Mouse (Mus musculus) adrenal gland, postnatal 10 days (tissue): ENCODE data around the gene Med20. TPM values are rescaled to one million over a fixed set of nuclear protein-coding genes. Genes with fewer than 3 reads are reported as not detected.

Experiments
- total RNA-seq, 2 experiments: library from RNA; stranded (reverse); gene quantifications; 2 replicates each; pipeline ENCODE4 v1.2.3; 2021

The Med20 gene
- total RNA-seq, 2 experiments from 2014 or later: 38.1 to 39.8 TPM

Other genes starting within 250 kb of the Med20 start
- gene Mrps10, start 242.7 kb upstream of the Med20 start, total RNA-seq: 10 to 100 TPM; 50.8 to 52.0 TPM
- under 1 TPM; 0.70 to 0.78 TPM for gene Guca1b, start 226.2 kb upstream of the Med20 start, total RNA-seq
- 1 to 10 TPM; 1.3 to 1.4 TPM for gene Guca1a, start 211.0 kb upstream of the Med20 start, total RNA-seq
- gene AI661453, start 175.0 kb upstream of the Med20 start, total RNA-seq: 1 to 10 TPM; 1.8 to 2.6 TPM
- gene 1700001C19Rik, start 174.2 kb upstream of the Med20 start, total RNA-seq: 1 to 10 TPM in 1 of 2 experiments, under 1 TPM in 1; 0.79 to 1.9 TPM
- gene Taf8, start 109.3 kb upstream of the Med20 start, total RNA-seq: 10 to 100 TPM; 15.4 to 19.1 TPM
- gene Ccnd3, start 106.5 kb upstream of the Med20 start, total RNA-seq: 100 to 1,000 TPM; 178 to 185 TPM
- gene Bysl, start 90 bp upstream of the Med20 start, total RNA-seq: 10 to 100 TPM; 14.1 to 16.6 TPM
- gene Gm20517, start within 50 bp of the Med20 start, total RNA-seq: 1 to 10 TPM; 2.8 to 5.5 TPM
- 1 to 10 TPM; 6.8 to 9.0 TPM for gene Usp49, start 19.1 kb downstream of the Med20 start, total RNA-seq
- 100 to 1,000 TPM; 223 to 226 TPM for gene Tomm6, start 76.8 kb downstream of the Med20 start, total RNA-seq
- 1 to 10 TPM; 3.2 to 7.5 TPM for gene Frs3, start 77.4 kb downstream of the Med20 start, total RNA-seq
- 1 to 10 TPM; 1.1 to 1.5 TPM for gene Gm21981, start 82.9 kb downstream of the Med20 start, total RNA-seq
- 1 to 10 TPM; 2.2 to 4.8 TPM for gene Prickle4, start 83.2 kb downstream of the Med20 start, total RNA-seq
- not detected for gene Pgc, start 115.3 kb downstream of the Med20 start, total RNA-seq
- gene Tfeb, start 125.4 kb downstream of the Med20 start, total RNA-seq: 10 to 100 TPM; 19.9 to 29.7 TPM
- 1 to 10 TPM; 4.2 to 5.3 TPM for gene Mdfi, start 223.1 kb downstream of the Med20 start, total RNA-seq